Mouse (Mus musculus) olfactory bulb, adult 2 months (tissue): ENCODE measurements around the gene Rrp7a.

Experiments
- CTCF ChIP-seq: fragments of 200-500 bp; IDR thresholded peaks from 2 replicates; pipeline ENCODE4 v1.5.1; 2012; ENCODE audit warnings: low read depth, mild to moderate bottlenecking, low read length, moderate library complexity; ENCODE audit not compliant: insufficient read depth
- POLR2A ChIP-seq: fragments of 200-500 bp; IDR thresholded peaks from 2 replicates; pipeline ENCODE4 v1.6.1; 2012; ENCODE audit warnings: mild to moderate bottlenecking, low read depth, low read length, moderate library complexity; ENCODE audit not compliant: insufficient read depth

DNA sequence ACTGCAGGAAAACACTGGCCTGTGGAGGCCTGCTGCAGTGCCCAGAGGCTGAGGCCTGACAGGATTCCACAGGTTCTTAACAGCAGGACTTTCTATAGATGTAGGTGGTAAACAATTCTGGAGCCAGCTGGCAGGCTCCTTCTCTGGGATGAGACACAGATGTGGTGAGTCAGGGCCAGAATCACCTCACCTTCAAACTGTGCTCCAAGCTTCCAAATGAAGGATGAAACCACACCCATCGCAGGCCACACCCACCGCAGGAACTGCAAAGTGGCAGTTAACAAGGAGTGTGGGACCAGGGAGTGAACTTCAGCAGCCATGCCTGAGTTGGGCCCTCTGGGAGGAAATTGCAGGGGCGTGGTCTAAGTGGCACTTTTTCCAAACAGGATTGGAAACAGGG lies 31.7 kb downstream of the Rrp7a start:
- TF ChIP-seq CTCF (no peak), POLR2A (no peak)
